In genomic region chr19:10129547-10129946, GRCm38 (mm10) we compare ENCODE assay signal across 8 mouse cellular contexts. TPM values are rescaled to one million over a fixed set of nuclear protein-coding genes. Genes with fewer than 3 reads are reported as not detected.
DNase-seq lines count a peak whose midpoint lies in the region; ATAC-seq and TF ChIP-seq lines count a peak whose summit lies in the region.
"Not testable (repeated sequence)": the region's sequence is repeated elsewhere in the genome, so short reads cannot be mapped to it uniquely, and the experiment has no call there.

No protein-coding gene starts in this region.

- TF ChIP-seq CTCF in E14TG2a.4 (conservative IDR thresholded peaks at IDR 0.05; ENCODE audit: low read length); liver, postnatal 0 days (IDR thresholded peaks at IDR 0.05; ENCODE audit: low read depth): not testable (repeated sequence)

- H3K4me3 ChIP-seq in E14TG2a.4 (replicated peaks; ENCODE audit: low read length), result peak overlapping the region; percentile 41
- H3K4me3 ChIP-seq in limb, embryonic 10.5 days; liver, postnatal 0 days (ENCODE audit: low read depth, low read length): not testable (repeated sequence)

- not testable (repeated sequence) for ATAC-seq in liver, postnatal 0 days

- not testable (repeated sequence) for H3K9ac ChIP-seq in liver, postnatal 0 days (replicated peaks)

- peak; percentile 92 for DNase-seq in ES-CJ7 (ENCODE audit: low read depth, low spot score)
- peak; percentile 75 for DNase-seq in R1 (ENCODE audit: low read depth, low spot score)
- peak; percentile 92 for DNase-seq in ZHBTc4 (ENCODE audit: low read depth, low spot score)
- peak; percentile 67 for DNase-seq in heart, adult 11 months
- peak; percentile 8 for DNase-seq in limb, embryonic 10.5 days (ENCODE audit: low spot score)
- peak; percentile 1 for DNase-seq in liver, postnatal 0 days
- DNase-seq in urinary bladder, adult 2 months (ENCODE audit: low spot score), result peak; percentile 6

- not testable (repeated sequence) for H3K4me2 ChIP-seq in liver, postnatal 0 days (ENCODE audit: low read depth, low read length)

- not testable (repeated sequence) for H3K27ac ChIP-seq in limb, embryonic 10.5 days; liver, postnatal 0 days (ENCODE audit: low read depth)

- WGBS in limb, embryonic 10.5 days, result 79% methylated on average over 7 of the region's 7 CpGs
- WGBS in liver, postnatal 0 days (ENCODE audit: insufficient replicate concordance), result 79% methylated on average over 7 of the region's 7 CpGs

- peaks cover 41% of the 10 kb centered on the region for H3K4me1 ChIP-seq in E14TG2a.4 (replicated peaks; ENCODE audit: low read depth, low read length)
- H3K4me1 ChIP-seq in limb, embryonic 10.5 days; liver, postnatal 0 days (ENCODE audit: insufficient read depth): not testable (repeated sequence)

- H3K36me3 ChIP-seq in E14TG2a.4 (ENCODE audit: insufficient read depth, low read length); limb, embryonic 10.5 days; liver, postnatal 0 days (replicated peaks; ENCODE audit: insufficient read depth, low read length): not testable (repeated sequence)

- not testable (repeated sequence) for H3K9me3 ChIP-seq in E14TG2a.4 (ENCODE audit: low read length); limb, embryonic 10.5 days (replicated peaks); liver, postnatal 0 days (ENCODE audit: low read length)

- not testable (repeated sequence) for TF ChIP-seq EP300 in liver, postnatal 0 days (IDR thresholded peaks at IDR 0.05; ENCODE audit: low read depth)

- not testable (repeated sequence) for H3K27me3 ChIP-seq in E14TG2a.4 (ENCODE audit: insufficient read depth, low read length); limb, embryonic 10.5 days (ENCODE audit: low read depth, poor library complexity, severe bottlenecking); liver, postnatal 0 days (ENCODE audit: insufficient read depth, low read length)

RNA-seq across cellular contexts. Expression of gene Fads2, which starts 28.0 kb away (rescaled TPM):
- 158 TPM in 2 replicates for polyA plus RNA-seq in limb, embryonic 10.5 days (2016; fragmentation: Nextera tagmentation; extraction: Ambion mirVana)
- polyA plus RNA-seq in liver, postnatal 0 days (2015; fragmentation: Nextera tagmentation; extraction: Ambion mirVana), result 203 and 216 TPM in 2 replicates
- polyA plus RNA-seq in urinary bladder, adult 2 months (2012; rRNA removed), result 156 and 173 TPM in 2 replicates

RNA-seq across cellular contexts. Expression of gene Fads1, which starts 53.1 kb away (rescaled TPM):
- polyA plus RNA-seq in limb, embryonic 10.5 days (2016; fragmentation: Nextera tagmentation; extraction: Ambion mirVana), result 142 and 155 TPM in 2 replicates
- polyA plus RNA-seq in liver, postnatal 0 days (2015; fragmentation: Nextera tagmentation; extraction: Ambion mirVana), result 88.0 and 97.1 TPM in 2 replicates
- 75.3 and 95.1 TPM in 2 replicates for polyA plus RNA-seq in urinary bladder, adult 2 months (2012; rRNA removed)

Comparison
In these comparisons a context has a peak if more than half of its experiments do, and no peak if none do; other contexts are left out.
1. DNase-seq: peak in every context shown above with its lines; median percentile 92 in ES-CJ7; 92 in ZHBTc4; 75 in R1; 67 in heart, adult 11 months; 8 in limb, embryonic 10.5 days; 6 in urinary bladder, adult 2 months; 1 in liver, postnatal 0 days.